Mouse (Mus musculus) lung, postnatal 0 days (tissue): ENCODE measurements around the gene Rhd. TPM values are rescaled to one million over a fixed set of nuclear protein-coding genes. Genes with fewer than 3 reads are reported as not detected.

Experiments used
- ATAC-seq: fragments of 200-750 bp; cut with Nextera tagmentation; 2 replicates; pipeline ENCODE4 v1.8.0; 2017; ENCODE audit warnings: moderate library complexity
- DNase-seq: peaks from one replicate; pipeline ENCODE4 v3.0.0-alpha.2; 2016; ENCODE audit warnings: low spot score
- H3K27ac ChIP-seq: fragments of 300-500 bp; sonication (generic); 2 replicates; pipeline ENCODE4 v1.5.1; 2014; ENCODE audit warnings: antibody characterized with exemption, mild to moderate bottlenecking, low read length, mixed read lengths
- H3K27me3 ChIP-seq: fragments of 300-500 bp; sonication (generic); replicated peaks from 2 replicates; pipeline ENCODE4 v1.6.1; 2014; ENCODE audit warnings: low read length, mixed read lengths; ENCODE audit not compliant: insufficient read depth
- H3K36me3 ChIP-seq: fragments of 300-500 bp; sonication (generic); 2 replicates; pipeline ENCODE4 v1.6.1; 2014; ENCODE audit warnings: low read length, mixed read lengths; ENCODE audit not compliant: insufficient read depth
- H3K4me1 ChIP-seq: fragments of 300-500 bp; sonication (generic); 2 replicates; pipeline ENCODE4 v1.6.1; 2014; ENCODE audit warnings: antibody characterized with exemption, low read depth, low read length, mixed read lengths; ENCODE audit not compliant: insufficient read depth
- H3K4me2 ChIP-seq: fragments of 300-500 bp; sonication (generic); replicated peaks from 2 replicates; pipeline ENCODE4 v1.6.1; 2014; ENCODE audit warnings: low read depth, mild to moderate bottlenecking, low read length, moderate library complexity, mixed read lengths
- H3K4me3 ChIP-seq: fragments of 300-500 bp; sonication (generic); 2 replicates; pipeline ENCODE4 v1.5.1; 2014; ENCODE audit warnings: low read depth, low read length
- H3K9ac ChIP-seq: fragments of 300-500 bp; sonication (generic); replicated peaks from 2 replicates; pipeline ENCODE4 v1.6.1; 2014; ENCODE audit warnings: low read depth, mild to moderate bottlenecking
- H3K9me3 ChIP-seq: fragments of 300-500 bp; sonication (generic); 2 replicates; pipeline ENCODE4 v1.6.1; 2016; ENCODE audit warnings: low read length, mixed read lengths
- CTCF ChIP-seq: IDR thresholded peaks from 2 replicates; pipeline ENCODE4 v1.5.1; 2016; ENCODE audit warnings: antibody characterized with exemption, mild to moderate bottlenecking
- EP300 ChIP-seq: IDR thresholded peaks from 2 replicates; pipeline ENCODE4 v1.6.1; 2016; ENCODE audit warnings: antibody characterized with exemption, mild to moderate bottlenecking, control low read depth
- WGBS: fragments of 180-500 bp; shearing (Covaris S2); extraction: QIAGEN DNeasy Blood & Tissue Kit; methylation state at CpG from one replicate; pipeline ENCODE4 v1.1.7; 2014; 5-methylcytosine and 5-hydroxymethylcytosine counted together
- polyA plus RNA-seq: library from polyadenylated mRNA; unstranded; fragments of >200 nt; fragmentation: Nextera tagmentation; extraction: Ambion mirVana; gene quantifications from 2 replicates; pipeline ENCODE4 v1.2.1, GENCODE M21; 2015

The Rhd gene
- polyA plus RNA-seq, 1 experiment from 2014 or later, result 2.8 TPM

- Histone ChIP-seq H3K4me1 (no peaks in the 10 kb centered on the region), H3K9me3 (no peaks in the 10 kb centered on the region), H3K9ac (no peak overlapping the region), H3K36me3 (no peaks in the 10 kb centered on the region), H3K27me3 (no peaks in the 10 kb centered on the region), H3K4me2 (peak overlapping the region; percentile 41), H3K4me3 (no peak overlapping the region), H3K27ac (no peak overlapping the region)
- no peak for ATAC-seq
- TF ChIP-seq EP300 (no peak), CTCF (peak; percentile 58)
- DNase-seq, result no peak
- 38% methylated on average over 6 of the region's 6 CpGs for WGBS
Measured at GRCm38 (mm10) chr4:134880041-134880440, 15.7 kb downstream of the Rhd start.

- H3K4me1 ChIP-seq, result no peaks in the 10 kb centered on the region
- no peaks in the 10 kb centered on the region for H3K36me3 ChIP-seq
- peak; percentile 30; the same call in 1 of the 2 replicates for ATAC-seq
- H3K27ac ChIP-seq, result no peak overlapping the region
- H3K9me3 ChIP-seq, result no peaks in the 10 kb centered on the region
- no peak overlapping the region for H3K4me3 ChIP-seq
- TF ChIP-seq CTCF, result peak; percentile 78
- no peak for TF ChIP-seq EP300
- no peak overlapping the region for H3K9ac ChIP-seq
- H3K27me3 ChIP-seq, result no peaks in the 10 kb centered on the region
- 25% methylated on average over 7 of the region's 7 CpGs for WGBS
- DNase-seq, result peak; percentile 65
- H3K4me2 ChIP-seq, result no peak overlapping the region
Measured at GRCm38 (mm10) chr4:134883266-134883665, 18.9 kb downstream of the Rhd start.

GRCm38 (mm10) chr4:134883808-134884207 is 19.5 kb downstream of the Rhd start:
- Histone ChIP-seq H3K9me3 (no peaks in the 10 kb centered on the region), H3K4me3 (no peak overlapping the region), H3K27me3 (no peaks in the 10 kb centered on the region), H3K9ac (no peak overlapping the region), H3K36me3 (no peaks in the 10 kb centered on the region), H3K4me1 (no peaks in the 10 kb centered on the region), H3K27ac (no peak overlapping the region), H3K4me2 (no peak overlapping the region)
- DNase-seq (no peak), ATAC-seq (no peak)
- WGBS, result 80% methylated on average over 10 of the region's 10 CpGs
- no peak for TF ChIP-seq EP300
- TF ChIP-seq CTCF, result no peak

DNA sequence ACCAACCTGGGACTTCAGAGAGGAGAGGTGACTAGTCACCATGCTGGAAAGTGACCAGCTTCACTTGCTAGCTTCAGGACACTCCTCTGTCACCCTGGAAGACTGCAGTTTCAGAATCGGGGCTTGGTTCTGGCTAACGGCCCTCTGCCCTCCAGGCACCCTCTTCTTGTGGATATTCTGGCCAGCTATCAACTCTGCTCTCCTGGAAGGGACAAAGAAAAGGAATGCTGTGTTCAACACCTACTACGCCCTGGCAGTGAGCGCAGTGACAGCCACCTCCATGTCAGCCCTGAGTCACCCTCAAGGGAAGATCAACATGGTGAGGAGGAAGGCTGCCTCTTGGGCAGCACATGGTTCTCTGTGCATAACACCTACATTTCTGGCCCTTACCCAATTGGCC is 20.0 kb downstream of the Rhd start:
- no peaks in the 10 kb centered on the region for H3K36me3 ChIP-seq
- 86% methylated on average over 4 of the region's 4 CpGs for WGBS
- no peaks in the 10 kb centered on the region for H3K27me3 ChIP-seq
- no peak overlapping the region for H3K4me3 ChIP-seq
- no peak for ATAC-seq
- H3K9me3 ChIP-seq, result no peaks in the 10 kb centered on the region
- no peak for TF ChIP-seq CTCF
- no peak for TF ChIP-seq EP300
- no peaks in the 10 kb centered on the region for H3K4me1 ChIP-seq
- H3K27ac ChIP-seq, result no peak overlapping the region
- H3K4me2 ChIP-seq, result no peak overlapping the region
- no peak for DNase-seq
- no peak overlapping the region for H3K9ac ChIP-seq

GRCm38 (mm10) chr4:134892096-134892495 is 27.8 kb downstream of the Rhd start:
- no peak overlapping the region for H3K4me2 ChIP-seq
- H3K36me3 ChIP-seq, result peaks cover 4% of the 10 kb centered on the region; the same call in 1 of the 2 replicates
- H3K9me3 ChIP-seq, result no peaks in the 10 kb centered on the region
- H3K27me3 ChIP-seq, result no peaks in the 10 kb centered on the region
- ATAC-seq (no peak), DNase-seq (no peak)
- 69% methylated on average over 6 of the region's 6 CpGs for WGBS
- H3K4me1 ChIP-seq, result no peaks in the 10 kb centered on the region
- TF ChIP-seq EP300 (no peak), CTCF (no peak)
- H3K9ac ChIP-seq, result no peak overlapping the region
- no peak overlapping the region for H3K27ac ChIP-seq
- no peak overlapping the region for H3K4me3 ChIP-seq

- 86% methylated on average over 6 of the region's 6 CpGs for WGBS
- Histone ChIP-seq H3K27ac (no peak overlapping the region), H3K4me2 (no peak overlapping the region), H3K36me3 (peaks cover 34% of the 10 kb centered on the region), H3K4me3 (no peak overlapping the region), H3K9ac (no peak overlapping the region), H3K4me1 (no peaks in the 10 kb centered on the region), H3K9me3 (no peaks in the 10 kb centered on the region), H3K27me3 (no peaks in the 10 kb centered on the region)
- TF ChIP-seq EP300 (no peak), CTCF (no peak)
- DNase-seq (no peak), ATAC-seq (no peak)
Measured at GRCm38 (mm10) chr4:134897256-134897655, 32.9 kb downstream of the Rhd start.

GRCm38 (mm10) chr4:134901126-134901525 is 36.8 kb downstream of the Rhd start:
- H3K36me3 ChIP-seq, result peaks cover 62% of the 10 kb centered on the region
- H3K4me3 ChIP-seq, result no peak overlapping the region
- H3K9ac ChIP-seq, result no peak overlapping the region
- no peak overlapping the region for H3K27ac ChIP-seq
- no peaks in the 10 kb centered on the region for H3K9me3 ChIP-seq
- WGBS, result 94% methylated on average over 8 of the region's 8 CpGs
- no peaks in the 10 kb centered on the region for H3K4me1 ChIP-seq
- DNase-seq (no peak), ATAC-seq (no peak)
- no peak overlapping the region for H3K4me2 ChIP-seq
- TF ChIP-seq EP300 (no peak), CTCF (no peak)
- no peaks in the 10 kb centered on the region for H3K27me3 ChIP-seq
